Mouse (Mus musculus): Measurements from ENCODE around the gene Tmem52.
"Not testable (repeated sequence)": the region's sequence is repeated elsewhere in the genome, so short reads cannot be mapped to it uniquely, and the experiment has no call there.

Tmem52 gene

DNA sequence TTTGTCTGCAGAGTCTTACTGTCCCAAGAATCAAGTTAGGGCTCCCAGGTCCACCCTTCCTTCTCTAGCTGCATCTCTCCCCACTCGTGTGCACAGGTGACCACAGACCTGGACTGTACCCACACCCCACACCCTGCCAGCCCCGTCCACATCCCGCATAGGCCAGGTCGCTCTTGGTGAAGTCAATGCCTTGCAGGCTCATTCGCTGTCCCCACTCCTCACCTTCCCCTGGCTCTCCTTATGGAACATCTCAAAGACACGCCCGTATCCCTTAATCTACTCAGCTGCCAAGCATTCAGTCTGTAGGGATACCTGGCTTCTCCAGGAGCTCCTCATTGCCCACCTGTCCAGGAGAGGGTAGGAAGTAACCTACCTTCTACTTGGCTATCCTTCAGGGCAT lies 2.5 kb downstream of the Tmem52 start:
- in situ Hi-C loops (cut with MboI, MseI) = no loop called here

DNA sequence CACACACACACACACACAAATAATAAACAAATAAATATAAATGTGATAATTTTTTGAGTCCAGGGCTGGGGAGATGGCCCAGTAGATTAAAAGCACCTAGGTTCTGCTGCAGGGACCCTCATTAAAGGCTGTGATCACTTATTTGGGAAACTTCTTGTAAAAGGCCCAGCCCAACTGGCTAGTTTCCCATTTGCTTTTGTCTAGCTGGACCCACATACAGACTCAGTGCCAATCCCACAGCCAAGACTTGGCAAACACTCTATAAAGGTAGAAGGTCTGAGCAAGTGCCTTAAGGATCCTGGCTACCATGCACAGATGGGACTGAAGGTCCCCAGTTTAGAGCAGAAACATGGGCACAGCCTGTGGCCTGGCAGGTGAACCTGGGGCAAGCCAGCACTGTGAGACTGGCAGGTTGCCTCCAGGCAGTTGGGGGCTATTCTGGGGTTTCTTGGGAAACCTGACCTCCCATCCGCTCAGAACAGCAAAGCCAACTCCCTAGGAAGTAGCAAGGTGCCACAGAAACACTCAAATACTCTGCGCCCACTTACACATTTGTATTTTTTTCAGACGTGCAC lies 3.9 kb downstream of the Tmem52 start:
- in situ Hi-C loops (cut with MboI, MseI) = no loop called here

DNA sequence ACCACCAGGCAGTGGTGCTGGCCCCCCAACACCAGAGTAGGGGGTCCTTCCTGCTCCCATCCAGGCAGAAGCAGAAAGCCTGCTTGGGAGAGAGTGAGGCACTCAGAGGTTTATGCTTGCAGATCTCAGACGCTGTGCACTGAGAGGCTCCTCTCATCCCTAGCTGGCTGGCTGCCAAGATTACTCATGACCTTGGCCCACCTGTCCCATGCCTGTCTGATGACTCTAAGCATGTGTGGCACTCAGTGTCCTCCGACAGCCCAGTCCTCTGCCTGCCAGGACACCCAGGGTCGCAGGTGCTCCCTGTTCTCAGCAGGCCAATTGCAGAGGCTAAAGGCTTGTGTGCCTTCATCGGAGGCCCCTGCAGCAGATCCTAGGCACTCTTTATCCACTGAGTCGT lies 4.4 kb downstream of the Tmem52 start:
- in situ Hi-C loops (cut with MboI, MseI) = no loop called here

DNA sequence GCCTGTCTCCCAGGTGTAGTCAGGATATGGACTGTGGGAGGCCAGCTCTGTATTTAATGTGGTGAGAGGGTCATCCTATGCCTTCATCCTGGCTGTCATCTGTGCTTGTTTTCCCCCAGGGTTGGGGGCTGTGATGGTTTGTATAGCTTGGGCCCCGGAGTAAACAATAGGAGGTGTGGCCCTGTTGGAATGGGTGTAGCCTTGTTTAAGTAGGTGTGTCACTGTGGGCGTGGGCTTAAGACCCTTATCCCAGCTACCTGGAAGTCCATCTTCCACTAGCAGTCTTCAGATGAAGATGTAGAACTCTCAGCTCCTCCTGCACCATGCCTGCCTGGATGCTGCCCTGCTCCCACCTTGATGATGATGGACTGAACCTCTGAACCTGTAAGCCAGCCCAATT lies 4.9 kb downstream of the Tmem52 start:
- in situ Hi-C loops (cut with MboI, MseI) = not testable (repeated sequence)

DNA sequence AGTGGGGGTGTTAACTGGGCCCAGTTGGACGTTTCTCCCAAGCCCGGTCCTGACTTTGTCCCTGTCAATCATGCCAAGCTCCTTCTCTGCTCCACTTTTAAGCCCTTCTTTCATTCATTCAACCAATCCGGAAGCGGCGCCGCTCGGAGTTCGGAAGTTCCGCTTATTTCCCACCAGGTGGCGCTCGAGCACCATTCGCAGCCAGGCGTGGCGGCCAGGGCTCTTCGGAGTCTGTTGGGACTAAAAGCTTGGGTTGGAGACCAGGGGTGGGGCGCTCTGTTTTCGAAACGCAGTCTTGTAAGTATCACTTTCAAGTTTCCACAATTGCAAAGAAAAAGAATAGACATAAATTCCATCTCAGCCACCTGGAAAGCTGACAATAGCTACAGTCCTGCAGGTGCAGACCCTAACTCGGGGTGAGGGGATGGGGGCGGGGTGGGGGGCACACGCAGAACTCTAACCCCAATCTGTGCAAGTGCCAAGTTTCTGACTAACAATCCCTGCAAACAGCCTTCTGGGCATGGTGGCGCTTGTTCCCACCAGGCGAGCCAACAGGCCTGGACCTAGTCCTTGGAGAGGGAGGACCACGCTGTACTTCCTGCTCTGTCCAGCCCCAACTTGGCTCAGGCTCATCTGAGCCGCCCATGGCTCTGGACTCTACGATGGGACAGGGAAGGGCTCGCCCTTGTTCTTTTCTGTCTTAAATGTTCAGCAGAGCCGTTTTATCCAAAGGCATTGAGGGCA lies 12.6 kb downstream of the Tmem52 start:
- in situ Hi-C loops (cut with MboI, MseI) = loop anchor here (10.0 kb wide), 1 partner anchor 557 kb away; the partner anchor contains the start of gene Tnfrsf14

DNA sequence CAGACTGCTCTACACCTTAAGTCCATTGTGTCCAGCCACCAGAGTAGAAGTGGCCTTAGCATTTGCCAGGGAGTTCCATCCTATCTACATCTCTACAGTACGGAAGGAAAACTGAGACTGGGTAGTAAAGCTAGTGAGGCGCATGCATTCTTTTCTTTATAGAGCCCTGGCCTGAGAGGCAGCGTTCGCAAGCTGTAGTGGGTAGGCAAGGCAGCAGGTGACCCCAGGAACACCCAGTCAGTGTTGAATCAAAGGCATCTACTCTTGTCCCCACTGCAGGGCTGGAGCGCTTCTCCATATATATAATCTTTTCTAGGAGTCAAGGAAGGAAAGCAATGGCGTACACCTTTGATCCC lies 13.2 kb downstream of the Tmem52 start:
- in situ Hi-C loops (cut with MboI, MseI) = loop anchor here (10.0 kb wide), 1 partner anchor 557 kb away; the partner anchor contains the start of gene Tnfrsf14

DNA sequence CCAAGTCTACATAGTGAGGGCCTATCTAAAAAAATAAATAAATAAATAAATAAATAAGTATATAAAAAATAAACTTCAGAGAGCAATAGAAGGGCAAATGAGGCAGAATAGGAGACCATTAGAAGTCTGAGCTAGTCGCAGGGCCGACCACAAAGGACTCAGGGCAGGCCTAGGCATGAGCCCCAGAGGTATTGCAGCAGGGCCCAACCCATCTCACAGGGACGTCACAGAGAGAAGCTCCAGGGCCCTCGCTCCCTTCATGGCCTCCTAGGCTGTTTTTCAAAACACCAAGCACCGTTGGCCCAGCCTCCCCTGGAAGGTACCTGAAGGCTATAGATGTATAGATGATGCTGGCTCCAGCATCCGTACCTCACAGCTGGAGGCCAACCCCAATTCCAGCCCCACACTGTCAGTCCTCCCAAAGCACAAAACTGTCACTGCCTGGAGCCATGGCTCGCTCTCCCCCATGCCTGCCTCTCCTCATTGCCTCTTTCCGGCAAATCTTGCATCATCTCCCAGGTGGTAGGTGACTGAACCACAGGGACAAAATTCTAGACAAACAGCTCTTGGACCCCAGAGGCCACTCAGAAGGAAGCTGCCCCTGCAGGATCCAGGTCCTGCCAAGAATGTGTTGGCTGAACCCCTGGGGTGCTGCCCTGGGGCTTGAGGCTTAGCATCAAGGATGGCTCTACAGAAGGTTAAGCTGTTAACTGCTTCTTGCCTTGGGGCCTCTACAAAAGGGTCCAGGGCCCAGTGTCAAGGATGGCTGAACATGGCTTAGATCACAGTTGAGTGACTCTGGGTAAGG lies 14.0 kb downstream of the Tmem52 start:
- in situ Hi-C loops (cut with MboI, MseI) = loop anchor here (10.0 kb wide), 1 partner anchor 558 kb away; the partner anchor contains the start of gene Tnfrsf14

DNA sequence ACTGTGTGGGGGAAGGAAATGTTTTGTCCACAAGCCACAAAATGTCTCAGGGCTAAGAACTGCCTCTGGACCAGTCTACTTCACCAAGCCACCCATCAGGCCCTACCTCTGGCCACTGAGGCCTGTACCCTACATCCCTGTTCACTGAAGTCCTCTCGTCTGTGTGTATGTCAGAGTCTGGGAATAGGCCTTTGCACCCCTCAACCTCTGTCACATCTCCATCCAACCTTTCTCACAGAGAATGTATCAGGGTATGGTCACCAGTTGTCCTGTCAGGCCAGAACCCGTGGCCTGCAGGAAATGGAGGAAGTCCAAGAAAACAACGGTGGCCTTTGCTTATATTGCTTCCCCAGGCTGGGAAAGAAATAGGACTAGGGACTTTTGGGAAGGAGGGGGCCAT lies 16.6 kb downstream of the Tmem52 start:
- in situ Hi-C loops (cut with MboI, MseI) = loop anchor here (5.0 to 10.0 kb wide), 2 partner anchors 92 to 561 kb away; partner anchors contain the start of gene Tnfrsf14

DNA sequence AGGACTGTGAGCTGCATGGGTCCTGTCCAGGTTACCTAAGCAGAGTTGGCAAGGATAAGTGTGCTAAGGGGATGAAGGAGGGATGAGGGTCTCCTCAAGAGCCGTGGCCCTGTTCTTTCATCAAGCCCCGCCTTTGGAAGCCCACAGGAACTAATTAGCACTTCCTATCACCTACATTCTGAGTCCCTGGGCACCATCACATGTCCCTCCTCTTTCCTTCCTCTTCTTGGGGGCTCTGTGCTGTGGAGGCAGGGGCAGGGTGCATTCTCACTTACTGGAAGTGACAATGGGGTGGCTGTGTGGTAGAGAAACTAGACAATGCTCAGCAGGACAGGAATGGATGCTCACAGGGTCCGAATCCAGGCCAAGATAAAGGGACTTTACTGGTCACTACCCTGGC lies 18.8 kb downstream of the Tmem52 start:
- in situ Hi-C loops (cut with MboI, MseI) = loop anchor here (5.0 to 10.0 kb wide), 2 partner anchors 90 to 563 kb away; partner anchors contain the start of gene Tnfrsf14

DNA sequence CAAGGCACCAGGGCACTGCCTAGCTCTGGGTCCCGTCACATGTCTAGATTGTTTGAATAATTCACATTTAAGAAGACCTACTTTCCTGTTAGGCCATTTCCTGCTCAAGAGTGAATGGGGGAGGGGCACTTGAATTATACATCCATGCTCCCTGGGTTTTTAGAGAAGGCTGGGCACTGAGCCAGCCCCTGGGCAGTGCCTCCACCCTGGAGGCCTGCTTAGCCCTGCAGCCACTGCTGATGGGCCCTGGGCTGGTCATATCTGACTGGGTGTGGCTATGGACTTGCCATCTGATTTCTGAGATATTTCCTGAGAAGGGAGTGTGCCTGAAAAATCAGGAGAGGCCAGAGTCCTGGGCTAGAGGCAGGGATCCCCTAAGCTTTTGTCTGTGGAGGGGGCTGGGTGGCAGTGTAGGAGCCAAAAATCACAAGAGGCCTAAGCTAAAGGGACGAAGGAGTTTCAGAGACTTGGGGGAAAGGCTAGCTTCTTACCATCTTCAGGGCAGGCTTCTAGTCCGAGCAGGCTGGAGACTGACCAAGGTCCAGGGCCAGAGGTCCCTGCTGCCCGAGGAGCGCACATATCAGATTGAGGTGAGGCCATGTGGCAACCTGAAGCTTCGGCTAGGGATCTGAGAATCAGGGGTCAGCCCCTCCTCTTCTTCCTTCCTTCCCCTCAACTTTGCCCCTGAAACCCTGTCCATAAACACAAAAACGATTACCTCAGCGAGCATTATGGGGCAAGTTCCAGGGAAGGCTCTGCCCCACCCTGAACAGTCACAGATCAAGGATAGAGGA lies 19.5 kb downstream of the Tmem52 start:
- in situ Hi-C loops (cut with MboI, MseI) = loop anchor here (5.0 to 10.0 kb wide), 2 partner anchors 89 to 564 kb away; partner anchors contain the start of gene Tnfrsf14

DNA sequence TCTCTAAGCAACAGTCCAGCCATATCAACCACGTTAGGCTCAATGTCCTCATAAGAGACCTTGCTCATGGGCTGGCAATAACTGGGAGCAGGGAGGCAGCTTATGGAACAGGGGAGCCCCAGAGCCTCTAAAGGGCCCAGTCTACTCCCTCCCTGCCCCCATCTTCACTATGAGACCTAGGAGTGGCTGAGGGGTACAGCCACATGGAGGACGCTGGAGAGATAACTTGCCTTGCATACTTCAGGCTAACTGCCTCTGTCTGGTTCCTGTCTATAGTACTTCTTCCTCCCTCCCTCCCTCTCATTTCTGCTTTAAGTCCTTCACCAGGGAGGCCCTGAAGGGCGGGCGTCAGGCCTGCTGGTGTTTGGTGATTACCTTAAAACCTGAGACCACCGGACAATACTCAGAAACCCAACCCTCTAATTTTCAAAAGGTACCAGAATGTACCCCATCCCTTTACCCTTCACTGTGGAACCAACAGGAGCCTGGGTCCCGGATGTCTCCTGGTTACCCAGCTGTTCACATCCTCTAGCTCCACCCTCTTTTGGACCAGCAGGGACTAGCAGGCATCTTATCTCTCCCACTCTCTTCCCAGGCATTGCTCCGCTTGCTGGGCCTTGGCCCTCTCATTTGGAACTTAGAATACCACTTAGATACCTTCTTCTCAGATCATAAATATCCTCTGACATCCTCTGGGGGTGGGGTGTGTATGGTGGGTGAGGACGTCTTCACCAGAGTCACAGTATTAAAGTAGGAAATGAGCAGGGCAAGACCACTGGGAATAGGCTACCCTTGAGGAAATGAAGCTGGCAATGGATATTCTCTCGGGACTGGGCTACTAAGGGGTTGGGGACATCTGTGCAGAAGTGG lies 20.4 kb downstream of the Tmem52 start:
- in situ Hi-C loops (cut with MboI, MseI) = loop anchor here (5.0 to 10.0 kb wide), 2 partner anchors 88 to 565 kb away; partner anchors contain the start of gene Tnfrsf14

DNA sequence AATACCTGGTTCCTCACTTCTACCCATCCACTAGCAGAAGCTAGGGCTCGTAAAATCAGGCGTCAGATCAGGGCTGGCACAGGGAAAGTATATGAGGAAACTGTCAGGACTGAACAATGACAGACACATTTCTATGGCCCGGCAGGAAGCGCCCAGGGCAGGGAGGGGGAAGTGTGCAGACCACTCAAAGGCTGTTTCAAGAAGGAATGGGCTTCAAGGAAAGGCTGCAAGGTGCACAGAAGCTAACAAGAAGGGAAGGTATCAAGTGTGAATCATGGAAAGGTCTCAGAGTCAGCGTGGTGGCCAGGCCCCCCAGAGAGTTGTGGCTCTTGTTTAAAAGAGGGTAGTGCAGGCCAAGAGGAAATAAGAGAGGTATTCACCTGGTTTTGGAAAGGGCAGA lies 21.5 kb downstream of the Tmem52 start:
- in situ Hi-C loops (cut with MboI, MseI) = no loop called here

DNA sequence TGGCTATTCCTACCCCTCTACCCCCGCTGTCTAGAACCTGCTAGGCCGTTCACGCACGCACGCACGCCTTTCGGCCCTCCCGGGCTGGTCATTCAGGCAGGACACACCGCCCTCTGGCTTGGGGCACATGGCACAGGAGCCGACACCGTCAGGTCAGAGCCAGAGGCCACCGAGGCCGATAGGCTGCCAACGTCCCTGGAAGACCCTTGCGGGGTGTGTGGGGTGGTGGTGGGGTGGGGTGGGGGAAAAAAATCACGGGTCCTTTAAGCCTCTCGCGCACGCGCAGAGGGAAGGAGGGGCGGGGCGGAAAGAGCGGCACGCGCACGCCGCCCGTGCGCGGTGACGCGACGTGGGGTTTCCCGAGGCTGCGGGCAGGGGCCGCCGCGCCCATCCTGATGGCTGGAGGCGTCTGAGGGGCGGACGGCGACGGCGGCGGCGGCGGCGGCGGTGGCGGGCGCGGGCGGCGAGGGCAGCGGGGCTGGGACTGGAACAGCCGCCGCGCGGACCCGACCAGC lies 22.1 kb downstream of the Tmem52 start, which contains the start of gene Gnb1:
Gene Gnb1 (plus strand): TSS at position 372 of the 515 bp plus-strand sequence.
- in situ Hi-C loops (cut with MboI, MseI) = no loop called here

DNA sequence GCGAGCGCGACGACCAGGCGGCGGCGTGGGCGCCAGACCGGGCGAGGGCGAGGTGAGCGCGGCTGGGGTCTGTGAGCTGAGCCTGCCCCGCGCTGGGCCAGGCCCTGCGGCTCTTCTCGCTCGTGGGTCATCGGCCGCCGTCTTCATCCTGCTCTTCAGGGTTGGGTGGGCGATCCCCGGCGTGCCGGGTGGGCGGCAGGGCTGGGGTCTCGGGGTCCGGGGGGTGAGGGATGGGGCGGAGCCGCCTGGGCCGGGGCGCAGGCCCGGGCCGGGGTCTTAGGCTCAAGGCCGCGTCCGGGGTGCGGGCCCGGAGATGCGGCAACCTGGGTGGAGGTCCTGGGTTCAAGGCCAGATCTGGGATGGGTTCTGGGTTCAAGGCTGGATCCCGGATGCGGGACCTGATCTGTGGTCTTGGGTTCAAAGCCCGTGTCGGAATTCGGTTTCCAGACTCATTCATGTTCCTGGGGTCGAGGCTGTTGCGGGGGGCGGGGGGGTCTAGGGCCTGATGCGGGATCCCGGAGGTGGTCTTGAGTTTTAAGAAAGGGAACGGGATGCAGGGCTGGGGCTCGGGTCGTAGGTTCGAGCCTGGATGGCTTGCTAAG lies 22.7 kb downstream of the Tmem52 start:
- in situ Hi-C loops (cut with MboI, MseI) = no loop called here

DNA sequence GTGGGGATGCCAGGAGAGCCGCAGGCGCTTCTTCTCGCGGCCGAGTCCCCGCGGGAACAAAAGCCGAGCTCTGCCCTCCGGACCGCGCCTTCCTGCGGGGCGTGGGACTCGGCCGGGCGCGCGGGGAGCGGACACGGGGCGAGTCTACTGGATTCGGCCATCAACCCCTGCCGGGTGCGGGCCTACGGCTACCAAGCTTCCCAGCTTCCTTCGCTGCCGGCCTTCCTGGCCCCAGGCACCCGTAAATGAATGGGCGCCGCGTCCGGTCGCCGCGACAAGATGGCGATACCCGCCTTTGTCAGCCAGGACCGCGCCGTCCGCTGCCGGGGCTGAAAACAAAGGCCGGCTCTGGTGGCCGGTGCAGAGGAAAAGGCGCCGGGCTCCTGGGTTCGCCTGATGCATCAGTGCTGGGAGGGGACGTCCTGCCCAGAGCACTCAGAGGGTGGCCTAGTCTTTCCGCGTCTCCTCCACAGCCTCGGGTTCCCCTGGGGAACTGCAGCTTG lies 23.3 kb downstream of the Tmem52 start:
- in situ Hi-C loops (cut with MboI, MseI) = no loop called here

DNA sequence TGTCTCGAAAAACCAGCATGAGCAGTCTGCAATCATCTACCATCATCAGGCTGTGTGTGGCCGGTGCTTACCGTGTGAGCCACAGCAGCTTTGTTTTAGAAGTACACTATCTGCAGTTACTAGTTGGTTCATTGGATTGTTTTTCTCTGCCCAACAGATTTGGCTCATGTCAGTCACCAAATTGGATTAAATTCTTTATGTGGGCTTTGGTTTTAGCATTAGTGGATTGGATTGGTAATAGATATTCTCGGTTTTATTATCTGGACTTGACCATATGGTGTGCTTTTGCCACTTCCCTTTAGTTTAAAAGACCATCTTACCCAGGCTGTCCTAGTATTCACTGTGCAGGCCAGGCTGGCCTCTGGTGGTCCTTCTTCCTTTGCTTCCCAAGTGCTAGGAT lies 26.0 kb downstream of the Tmem52 start:
- in situ Hi-C loops (cut with MboI, MseI) = no loop called here

DNA sequence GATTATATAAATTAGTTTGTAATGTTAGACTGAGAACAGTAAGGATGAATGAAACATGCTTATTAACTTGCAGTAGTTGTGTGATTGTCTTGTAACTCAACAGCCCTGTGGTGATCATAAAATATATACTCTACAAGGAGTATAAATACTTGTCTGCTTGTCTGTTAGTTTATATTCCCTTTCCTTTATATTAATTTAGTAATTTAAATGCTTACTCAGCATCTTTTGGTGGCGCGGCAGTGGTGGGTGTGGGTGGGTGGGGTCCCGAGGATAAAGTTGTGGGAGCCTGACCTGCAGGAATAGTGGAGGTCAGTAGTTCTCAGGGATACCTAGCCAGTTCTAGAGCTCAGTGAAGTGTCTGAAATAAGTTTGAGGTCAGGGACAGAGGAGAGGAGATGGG lies 29.0 kb downstream of the Tmem52 start:
- in situ Hi-C loops (cut with MboI, MseI) = no loop called here

DNA sequence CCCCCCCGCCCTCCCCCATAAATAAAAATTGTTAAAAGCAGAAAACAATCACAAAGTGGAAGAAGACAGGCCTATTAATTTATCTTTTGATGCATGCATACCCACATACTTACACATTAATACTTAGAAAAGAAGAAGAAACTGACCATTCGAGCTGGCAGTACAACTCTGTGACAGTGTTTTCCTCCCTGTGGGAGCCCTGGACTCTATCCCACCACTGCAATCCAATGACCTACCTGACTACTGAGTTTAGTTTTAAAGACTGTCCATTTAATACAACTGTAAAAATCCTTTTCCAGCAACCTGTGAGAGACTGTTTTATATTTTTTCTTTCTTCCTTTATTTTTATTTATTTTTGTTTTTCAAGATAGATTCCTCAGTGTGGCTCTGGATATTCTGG lies 32.2 kb downstream of the Tmem52 start:
- in situ Hi-C loops (cut with MboI, MseI) = no loop called here

DNA sequence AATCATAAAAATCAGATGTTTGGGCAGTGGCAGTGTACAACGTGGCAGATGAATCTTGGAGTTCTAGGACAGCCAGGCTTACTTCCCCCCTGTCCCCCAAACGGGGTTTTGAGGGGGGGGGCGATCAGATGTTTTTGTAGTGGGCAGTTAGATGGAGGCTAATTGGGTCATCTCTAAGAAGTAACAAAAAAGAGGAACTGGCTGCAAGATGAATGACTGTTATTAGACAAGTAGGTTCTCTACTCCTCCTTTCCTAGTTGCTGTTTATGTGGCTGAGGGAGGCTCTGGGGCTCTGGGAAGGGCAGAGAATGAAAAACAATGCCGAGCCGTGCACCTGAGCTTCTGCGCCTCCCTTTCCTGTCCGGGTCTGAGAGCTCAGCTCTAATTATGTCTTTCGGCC lies 36.2 kb downstream of the Tmem52 start:
- in situ Hi-C loops (cut with MboI, MseI) = no loop called here

Measured in regulatory T cell (primary cell).